Mouse (Mus musculus) gastrocnemius, postnatal 14 days (tissue): Measurements from ENCODE around the gene Tmem92. TPM values are rescaled to one million over a fixed set of nuclear protein-coding genes. Genes with fewer than 3 reads are reported as not detected.
A peak's percentile ranks its signal among the peaks of the same experiment; 100 is the strongest.
"Not testable (repeated sequence)": the region's sequence is repeated elsewhere in the genome, so short reads cannot be mapped to it uniquely, and the experiment has no call there.

ENCODE experiments used
- DNase-seq: peaks from one replicate; pipeline ENCODE4 v3.0.0; 2021; ENCODE audit warnings: mixed read lengths
- intact Hi-C: fragments of 180-260 bp; cut with DNase I; formaldehyde crosslinking; loops from one replicate; pipeline ENCODE4 v1.15.1; 2025; ENCODE audit warnings: low total_unique reads
- long read RNA-seq, 2 experiments: library from polyadenylated mRNA; stranded (forward); transcript quantifications; one replicate each; pipeline ENCODE4 v2.0.0; 2021
- total RNA-seq, 2 experiments: library from RNA; stranded (reverse); gene quantifications; 2 replicates each; pipeline ENCODE4 v1.2.3; 2021

Gene Tmem92
- not detected for total RNA-seq
- long read RNA-seq, experiment 1 = 0 reads
- long read RNA-seq, experiment 2 = 0 reads

DNA sequence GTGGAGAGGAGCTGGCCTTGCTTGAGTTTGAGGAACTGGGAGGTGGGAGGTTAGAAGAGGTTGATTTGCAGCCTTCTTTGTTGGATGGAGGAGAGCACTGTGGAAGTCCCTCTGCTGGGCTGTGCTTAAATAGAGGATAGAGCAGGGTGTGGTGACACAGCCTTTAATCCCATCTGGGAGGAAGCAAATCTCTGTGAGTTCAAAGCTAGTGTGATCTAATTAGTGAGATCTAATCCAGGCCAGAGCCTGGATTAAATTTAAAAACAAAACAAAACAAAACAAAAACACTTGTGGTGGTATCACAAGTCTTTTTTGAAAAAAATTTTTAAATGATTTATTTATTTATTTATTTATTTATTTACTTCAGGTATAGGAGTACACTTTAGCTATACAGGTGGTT lies at the start of gene Tmem92:
TSS of gene Tmem92 (minus strand) at position 101 of the 400 bp plus-strand sequence.
- DNase-seq = no peak
- intact Hi-C loops = no loop called here

DNA sequence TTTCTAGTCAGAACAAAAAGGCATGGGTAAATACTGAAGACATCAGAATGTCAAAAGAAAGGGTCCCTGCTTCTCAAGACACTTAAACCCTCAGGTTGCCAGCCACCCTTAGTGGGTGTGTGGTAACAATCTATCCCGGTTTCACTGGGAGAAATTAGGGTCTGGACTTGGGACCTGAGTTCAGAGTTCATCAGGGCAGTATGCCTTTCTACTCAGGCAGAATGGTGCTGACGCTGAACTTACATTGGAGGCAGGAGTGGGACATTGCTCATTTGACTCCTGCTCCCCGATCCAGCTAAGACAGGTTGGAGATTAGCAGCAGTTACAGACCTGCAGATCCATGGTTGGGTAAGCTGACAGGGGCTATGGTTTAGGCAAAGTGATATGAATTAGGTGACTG lies 46.5 kb upstream of the Tmem92 start:
- DNase-seq = no peak
- intact Hi-C loops = no loop called here

DNA sequence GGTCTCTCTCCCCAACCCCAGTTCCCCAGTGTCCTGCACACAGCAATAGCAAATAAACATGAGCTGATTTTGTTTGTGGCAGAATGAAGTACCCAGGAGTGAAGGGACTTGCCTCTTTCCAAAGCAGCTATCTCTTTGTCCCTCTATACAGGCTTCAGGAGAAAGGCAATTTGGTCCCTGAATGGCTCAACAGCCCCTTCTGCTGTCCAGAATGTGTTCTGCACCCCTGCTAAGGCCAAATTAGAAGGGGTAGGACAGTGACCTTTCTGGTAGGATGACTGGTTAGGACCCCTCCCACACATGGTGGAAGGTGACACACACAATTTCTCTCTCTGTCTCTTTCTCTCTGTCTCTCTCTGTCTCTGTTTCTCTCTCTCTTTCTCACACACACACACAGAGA lies 36.9 kb upstream of the Tmem92 start:
- intact Hi-C loops, DNase-seq: not testable (repeated sequence)

DNA sequence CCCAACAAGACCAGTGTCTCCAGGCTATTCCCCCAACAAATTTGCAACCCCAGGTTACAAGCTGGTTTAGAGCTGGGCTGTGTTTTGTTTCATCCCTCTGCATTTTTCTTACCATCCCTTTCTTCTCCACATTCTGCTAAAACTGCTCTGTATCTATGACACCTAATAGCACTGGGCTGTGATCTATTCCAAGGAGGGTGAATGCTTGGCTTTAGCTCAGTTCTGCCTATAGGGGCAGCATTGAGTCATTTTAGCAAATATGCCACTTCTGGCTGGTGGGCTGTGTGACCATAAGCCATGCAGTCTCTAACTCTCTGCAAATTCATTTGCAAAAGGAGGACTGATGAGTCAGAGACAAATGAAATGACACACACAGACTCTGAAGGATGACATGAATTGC lies 36.4 kb upstream of the Tmem92 start:
- DNase-seq, intact Hi-C loops: not testable (repeated sequence)

DNA sequence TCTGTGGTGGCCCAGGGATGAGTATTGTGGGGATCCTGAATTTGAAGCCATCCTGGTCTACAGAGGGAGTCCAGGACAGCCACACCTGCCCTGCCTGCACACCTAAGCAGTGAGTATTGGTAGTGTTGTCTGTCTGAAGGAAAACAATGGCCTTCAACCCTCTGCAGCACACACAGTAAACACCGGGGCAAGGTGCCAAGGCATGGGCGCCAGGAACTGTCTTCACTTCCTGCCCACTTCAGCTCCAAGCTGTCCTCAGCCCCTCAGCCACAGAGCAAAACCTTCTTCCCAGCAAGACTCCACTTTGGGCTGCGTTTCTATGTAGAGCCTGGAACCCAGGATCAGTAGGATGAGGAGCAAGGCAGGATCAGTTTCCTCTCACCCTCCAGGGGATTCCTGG lies 29.0 kb upstream of the Tmem92 start:
- DNase-seq, intact Hi-C loops: not testable (repeated sequence)

DNA sequence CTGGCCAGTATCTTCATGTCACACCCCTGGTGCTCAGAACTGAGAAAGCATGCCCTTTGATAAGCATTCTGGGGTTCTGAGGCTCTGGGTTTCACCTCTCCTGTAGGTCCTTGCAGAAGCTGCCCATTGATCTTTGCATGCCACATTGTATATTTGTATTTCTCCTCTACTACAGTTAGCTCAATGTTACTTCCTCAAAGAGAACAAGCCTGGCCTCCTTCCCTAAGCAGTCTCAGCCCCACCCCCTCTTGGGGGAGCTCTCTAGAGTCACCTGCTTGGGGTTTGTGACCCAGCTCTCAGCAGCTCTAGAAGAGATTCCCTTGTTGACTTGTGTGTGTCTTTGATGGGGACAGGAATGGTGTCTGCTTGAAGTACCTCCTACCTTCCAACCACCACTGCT lies 9.2 kb upstream of the Tmem92 start:
- intact Hi-C loops = no loop called here

DNA sequence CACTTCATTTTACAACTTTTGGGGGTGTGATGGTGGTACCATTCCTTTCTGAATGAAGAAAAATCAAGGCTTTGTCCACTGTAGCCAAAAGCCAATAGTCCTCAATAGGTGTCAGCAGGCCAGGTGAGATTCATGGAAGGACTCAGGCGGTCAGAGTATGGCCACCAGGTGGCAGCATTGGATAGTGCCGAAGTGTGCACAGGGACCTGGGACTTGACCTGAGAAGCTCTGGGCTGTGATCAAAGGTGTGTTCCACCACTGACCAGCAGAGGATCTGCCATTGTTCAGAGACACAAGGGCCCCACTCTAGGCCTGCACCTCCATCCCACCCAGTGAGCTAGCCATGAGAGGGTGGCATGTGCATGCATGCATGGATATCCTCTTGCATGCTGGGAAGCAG lies 2.7 kb upstream of the Tmem92 start:
- intact Hi-C loops = loop anchor here (5.0 kb wide), 1 partner anchor 53 kb away; no protein-coding TSS in a partner anchor
- DNase-seq = peak; percentile 47

More for the DNA sequence above, 9.2 kb upstream of the Tmem92 start:
- DNase-seq = no peak

DNA sequence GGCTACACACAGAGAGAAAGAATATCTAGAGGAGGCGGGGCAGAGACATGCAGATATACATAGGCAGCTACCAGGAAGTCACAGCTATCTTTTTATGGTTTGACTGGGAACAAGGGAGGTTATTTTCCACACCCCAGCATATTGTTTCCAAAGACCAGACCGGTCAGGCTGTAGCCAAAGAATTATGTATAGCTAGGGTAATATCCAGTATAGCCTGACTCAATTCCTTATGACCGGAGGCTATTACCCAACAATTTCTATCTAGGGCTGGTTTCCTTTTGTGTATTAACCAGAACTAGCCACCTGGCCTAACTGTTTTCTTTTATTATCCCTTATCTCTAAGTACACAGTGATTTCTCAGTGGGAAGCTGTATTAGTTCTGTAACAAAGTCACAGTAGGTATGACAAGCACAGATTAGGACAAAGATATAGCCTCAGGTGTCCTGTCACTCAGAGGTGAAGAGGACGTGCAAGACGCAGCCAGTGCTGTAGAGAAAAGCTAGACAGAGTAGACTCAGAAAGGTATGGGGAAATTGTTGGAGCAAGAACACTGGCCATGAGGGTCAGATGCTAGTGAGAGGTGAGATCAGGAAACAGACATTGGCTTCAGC lies 7.5 kb downstream of the Tmem92 start:
- intact Hi-C loops = no loop called here
- DNase-seq = no peak

DNA sequence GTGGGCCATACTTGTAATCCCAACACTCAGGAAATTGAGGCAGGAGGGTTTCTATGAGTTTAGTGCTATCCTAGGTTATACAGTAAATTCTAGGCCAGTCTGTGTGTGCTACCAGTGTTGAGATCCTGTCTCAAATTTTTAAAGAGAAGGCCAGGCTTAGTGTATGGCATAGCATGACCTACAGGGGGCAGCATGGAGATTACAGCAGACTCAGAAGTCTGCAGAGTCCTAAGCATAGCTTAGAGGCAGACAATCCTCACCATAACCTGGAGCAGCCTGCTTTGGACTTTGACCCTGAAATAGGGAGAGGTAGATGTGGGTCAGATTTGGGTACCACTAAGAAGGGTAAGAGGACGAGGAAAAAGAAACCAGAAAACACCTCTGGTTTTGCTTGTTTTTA lies 8.7 kb downstream of the Tmem92 start:
- DNase-seq = no peak
- intact Hi-C loops = no loop called here

DNA sequence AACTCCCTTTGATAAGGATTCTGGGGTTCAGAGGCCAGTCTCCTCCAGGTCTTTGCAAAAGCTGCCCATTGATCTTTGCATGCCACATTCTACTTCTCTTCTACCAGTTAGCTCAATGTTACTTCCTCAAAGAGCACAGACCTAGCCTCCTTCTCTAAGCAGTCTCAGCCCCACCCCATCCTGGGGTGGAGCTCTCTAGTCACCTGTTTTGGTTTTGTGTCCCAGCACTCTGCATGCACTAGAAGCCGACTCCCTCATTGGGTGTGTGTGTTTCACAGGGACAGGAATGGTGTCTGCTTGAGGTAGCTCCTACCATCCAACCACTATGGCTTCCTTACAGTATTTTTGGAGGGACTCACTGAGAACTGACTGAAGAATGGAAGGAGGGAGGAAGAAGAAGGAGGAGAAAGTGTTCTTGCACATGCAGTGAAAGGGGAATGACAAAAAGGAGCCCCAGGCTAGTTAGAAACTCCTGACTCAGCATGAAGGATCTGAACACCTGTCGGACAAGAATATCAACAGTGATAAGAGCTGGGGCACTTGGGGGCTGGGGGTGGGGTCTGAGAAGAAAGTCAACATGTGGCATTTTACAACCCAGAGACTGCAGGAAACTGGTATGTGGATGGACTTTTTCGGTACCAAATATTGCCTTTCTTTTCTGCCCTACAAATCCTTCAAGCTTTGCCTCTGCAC lies 10.0 kb downstream of the Tmem92 start:
- DNase-seq = no peak
- intact Hi-C loops = no loop called here

DNA sequence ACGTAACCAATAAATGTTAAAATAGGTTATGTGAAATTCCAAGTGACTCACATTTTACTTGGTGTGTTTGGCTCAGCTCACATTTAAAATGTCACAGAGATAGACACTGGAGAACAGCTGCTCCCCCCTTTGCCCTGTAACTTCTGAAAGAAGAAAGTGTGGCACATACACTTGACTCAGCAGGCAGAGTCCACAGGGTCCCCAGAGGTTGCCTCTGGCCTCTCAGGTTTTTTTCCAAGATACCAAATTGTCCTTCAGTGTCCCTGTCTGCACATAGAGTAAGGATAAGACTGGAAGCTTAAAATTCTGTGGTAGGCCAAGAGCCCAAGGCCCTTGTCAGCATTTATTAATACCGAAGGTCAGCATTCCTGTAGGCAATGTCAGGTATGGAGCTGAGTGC lies 15.3 kb downstream of the Tmem92 start:
- DNase-seq = no peak
- intact Hi-C loops = no loop called here

DNA sequence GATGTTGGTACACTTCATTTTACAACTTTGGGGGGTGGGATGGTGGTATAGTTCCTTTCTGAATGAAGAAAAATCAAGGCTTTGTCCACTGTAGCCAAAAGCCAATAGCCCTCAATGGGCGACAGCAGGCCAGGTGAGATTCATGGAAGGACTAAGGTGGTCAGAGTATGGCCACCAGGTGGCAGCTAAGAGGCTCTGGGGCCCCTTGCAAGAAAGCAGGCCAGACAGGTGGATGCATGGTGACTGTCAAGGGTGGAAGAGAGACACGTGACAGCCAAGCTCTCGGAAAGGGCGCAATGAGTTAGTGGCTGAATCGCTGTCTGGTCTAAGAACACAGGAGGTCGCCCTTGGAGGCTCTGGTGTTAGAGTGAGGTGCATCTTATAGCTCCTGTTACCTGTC lies 19.7 kb downstream of the Tmem92 start:
- DNase-seq = no peak
- intact Hi-C loops = no loop called here

DNA sequence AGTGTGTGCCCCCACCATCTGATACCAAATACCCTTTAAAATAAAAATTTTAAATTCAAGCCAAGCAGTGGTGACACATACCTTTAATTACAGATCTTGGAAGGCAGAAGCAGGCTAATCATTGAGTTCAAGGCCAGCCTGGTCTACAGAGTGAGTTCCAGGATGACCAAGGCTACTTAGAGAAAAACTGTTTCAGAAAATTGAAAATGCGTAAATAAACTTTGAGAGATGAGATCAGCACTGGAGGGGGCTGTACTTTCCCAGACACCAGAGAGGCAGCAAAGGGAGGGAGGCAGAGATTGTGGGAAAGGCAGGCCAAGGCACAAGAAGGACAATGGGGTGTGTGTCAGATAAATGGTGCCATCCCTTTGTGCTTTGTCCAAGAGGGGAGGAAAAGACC lies 20.2 kb downstream of the Tmem92 start:
- DNase-seq = no peak

DNA sequence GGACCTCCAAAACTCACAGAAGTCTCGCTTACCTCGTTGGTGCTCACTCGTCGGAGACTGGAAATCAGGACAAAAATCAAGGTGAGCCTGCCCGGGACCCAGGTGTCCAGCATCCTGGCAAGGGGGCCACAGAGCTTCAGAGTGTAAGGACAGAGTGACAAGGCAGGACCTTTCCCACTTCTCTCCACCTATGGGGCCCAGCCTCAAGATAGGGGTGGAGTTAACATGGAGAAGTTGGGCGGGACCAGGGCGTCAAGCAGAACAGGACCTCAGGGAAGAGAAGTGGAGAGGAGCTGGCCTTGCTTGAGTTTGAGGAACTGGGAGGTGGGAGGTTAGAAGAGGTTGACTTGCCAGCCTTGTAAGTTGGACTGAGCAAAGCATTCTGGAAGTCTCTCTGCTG lies 21.7 kb downstream of the Tmem92 start:
- DNase-seq = no peak
- intact Hi-C loops = no loop called here

More for the DNA sequence above, 20.2 kb downstream of the Tmem92 start:
- intact Hi-C loops = no loop called here

DNA sequence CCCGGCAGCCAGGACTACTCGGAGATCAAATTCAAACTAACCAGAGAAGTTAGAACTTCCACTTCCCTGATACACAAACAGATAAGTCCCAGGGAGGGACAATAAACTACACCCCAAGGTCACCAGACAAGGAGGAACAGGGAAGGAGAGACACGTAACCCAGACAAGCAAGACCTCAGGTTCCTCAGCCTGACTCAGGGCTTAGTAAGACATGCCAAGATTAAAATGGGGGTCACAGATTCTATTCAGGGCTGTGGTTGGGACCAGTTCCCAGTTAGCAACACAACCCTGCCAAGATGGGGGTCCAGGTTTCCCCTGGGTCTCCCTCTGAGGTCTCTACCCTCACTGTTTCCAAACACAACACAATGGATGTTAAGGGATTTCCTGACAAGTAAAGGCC lies 22.1 kb downstream of the Tmem92 start:
- DNase-seq = no peak
- intact Hi-C loops = no loop called here

DNA sequence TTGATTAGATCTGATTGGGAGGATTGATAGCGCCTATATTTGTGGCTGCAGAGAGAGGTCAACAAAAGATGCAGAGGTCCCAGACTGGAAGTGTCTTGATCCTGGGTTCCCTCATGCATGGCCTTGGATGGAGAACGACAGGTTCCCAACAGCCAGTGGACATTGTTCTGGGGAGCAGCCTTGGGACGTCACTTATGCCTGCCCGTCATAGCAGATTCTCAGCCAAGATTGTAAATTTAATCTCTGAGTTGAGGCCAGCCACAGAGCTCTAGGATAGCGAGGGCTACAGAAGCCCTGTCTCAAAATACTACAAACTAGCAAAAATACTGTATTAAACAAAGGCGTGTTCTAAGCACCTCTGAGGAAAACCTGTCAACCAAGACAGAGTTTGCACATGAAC lies 22.6 kb downstream of the Tmem92 start:
- intact Hi-C loops = no loop called here
- no peak for DNase-seq

DNA sequence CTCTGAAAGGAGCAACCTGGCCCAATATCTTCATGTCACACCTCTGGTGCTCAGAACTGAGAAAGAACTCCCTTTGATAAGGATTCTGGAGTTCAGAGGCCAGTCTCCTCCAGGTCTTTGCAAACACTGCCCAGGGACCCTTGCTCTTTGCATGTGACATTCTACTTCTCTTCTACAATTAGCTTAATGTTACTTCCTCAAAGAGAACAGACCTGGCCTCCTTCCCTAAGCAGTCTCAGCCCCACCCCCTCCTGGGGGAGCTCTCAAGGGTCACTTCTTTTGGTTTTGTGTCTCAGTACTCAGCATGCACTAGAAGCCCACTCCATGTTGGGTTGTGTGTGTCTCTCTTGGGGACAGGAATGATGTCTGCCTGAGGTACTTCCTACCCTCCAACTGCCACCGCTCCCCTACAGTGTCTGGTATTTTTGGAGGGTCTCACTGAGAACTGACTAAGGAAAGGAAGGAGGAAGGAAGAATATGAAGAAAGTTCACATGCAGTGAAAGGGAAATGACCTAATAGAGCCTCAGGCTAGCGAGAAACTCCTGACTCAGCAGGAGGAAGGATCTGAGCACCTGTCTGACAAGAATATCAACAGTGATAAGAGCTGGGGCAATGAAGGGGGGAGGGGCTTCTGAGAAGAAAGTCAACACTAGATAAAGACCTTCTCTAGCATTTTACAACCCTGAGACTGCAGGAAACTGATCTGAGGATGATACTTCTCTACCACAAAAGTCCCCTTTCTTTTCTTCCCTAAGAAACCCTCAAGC lies 29.4 kb downstream of the Tmem92 start:
- no peak for DNase-seq
- intact Hi-C loops = no loop called here

DNA sequence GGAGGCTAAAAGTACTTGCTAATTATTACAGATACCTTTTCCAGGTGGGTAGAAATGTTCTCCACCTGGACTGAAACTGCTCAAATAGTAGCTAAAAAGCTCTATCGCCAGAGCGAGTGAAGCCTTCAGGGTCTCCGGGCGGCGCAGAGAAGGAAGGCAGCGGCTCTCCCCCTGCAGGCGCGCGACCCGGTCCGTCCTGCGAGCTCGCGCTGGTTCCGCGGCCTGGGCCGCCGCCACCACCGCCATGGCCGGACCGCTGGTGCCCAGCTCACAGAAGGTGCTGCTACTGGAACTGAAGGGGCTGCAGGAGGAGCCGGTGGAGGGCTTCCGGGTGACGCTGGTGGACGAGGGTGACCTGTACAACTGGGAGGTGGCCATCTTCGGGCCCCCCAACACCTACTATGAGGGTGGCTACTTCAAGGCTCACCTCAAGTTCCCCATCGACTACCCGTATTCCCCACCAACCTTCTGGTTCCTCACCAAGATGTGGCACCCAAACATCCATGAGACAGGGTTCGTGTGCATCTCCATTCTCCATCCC lies 40.7 kb downstream of the Tmem92 start, which contains the start of gene Cdc34b:
TSS of gene Cdc34b (plus strand) at position 51 of the 541 bp plus-strand sequence.
- intact Hi-C loops = no loop called here
- no peak for DNase-seq

DNA sequence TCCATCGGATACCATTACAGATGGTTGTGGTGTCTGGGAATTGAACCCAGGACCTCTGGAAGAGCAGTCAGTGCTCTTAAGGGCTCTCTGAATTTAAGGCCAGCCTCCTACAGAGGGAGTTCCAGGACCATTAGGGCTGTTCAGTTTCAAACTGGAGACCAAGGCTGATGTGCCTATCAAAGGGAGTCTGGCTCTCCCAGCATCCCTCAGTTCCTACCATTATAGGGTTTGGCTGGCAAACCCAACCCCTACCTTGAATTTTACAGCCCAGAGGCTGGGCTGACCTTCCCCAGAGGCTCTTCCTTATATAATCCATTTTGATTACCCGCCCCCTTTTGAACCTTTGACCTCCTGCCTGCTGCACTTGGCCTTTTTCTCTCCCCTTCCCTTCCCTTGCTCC lies 46.8 kb downstream of the Tmem92 start:
- no peak for DNase-seq
- intact Hi-C loops = no loop called here

DNA sequence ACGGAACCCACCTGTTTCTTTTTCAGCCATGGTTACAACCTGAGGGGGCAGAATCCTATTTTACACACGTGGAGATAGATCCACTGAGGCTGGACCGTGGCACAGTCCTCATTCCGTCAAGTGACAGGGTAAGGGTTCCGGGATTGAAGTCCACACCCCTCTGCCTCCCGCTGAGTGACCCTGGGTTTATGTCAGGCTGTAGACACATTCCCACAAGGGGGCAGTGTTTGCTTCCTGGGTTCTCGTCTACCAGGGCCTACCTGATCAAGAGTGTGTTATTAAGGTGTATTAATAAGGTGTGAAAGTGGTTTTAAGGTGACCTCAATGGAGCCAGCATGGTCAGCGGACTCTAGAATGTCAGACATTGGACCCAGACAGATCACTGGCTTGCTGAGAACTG lies 49.7 kb downstream of the Tmem92 start:
- intact Hi-C loops = loop anchor here (5.0 kb wide), 1 partner anchor 55 kb away; no protein-coding TSS in a partner anchor
- no peak for DNase-seq
